Mouse (Mus musculus) neural tube, postnatal 0 days (tissue): ENCODE results near the gene Tenm4. TPM values are rescaled to one million over a fixed set of nuclear protein-coding genes. Genes with fewer than 3 reads are reported as not detected.

ENCODE experiments used
- microRNA counts: library from miRNA; unstranded; fragments of <30 nt; microRNA quantifications from one replicate; lab custom pipeline; 2015
- microRNA-seq: library from miRNA; unstranded; fragments of <30 nt; microRNA quantifications from one replicate; pipeline ENCODE4, GENCODE M21; 2016
- polyA plus RNA-seq: library from polyadenylated mRNA; unstranded; fragments of >200 nt; fragmentation: Nextera tagmentation; extraction: Ambion mirVana; gene quantifications from 2 replicates; pipeline ENCODE4 v1.2.1, GENCODE M21; 2015

The Tenm4 gene
- polyA plus RNA-seq = 54.7 and 62.8 TPM in 2 replicates

GRCm38 (mm10) chr7:96170924-96171595 is at the start of gene Tenm4:
TSS of gene Tenm4 (plus strand) at chr7:96171246.

GRCm38 (mm10) chr7:96951281-96952051 is 780.4 kb downstream of the Tenm4 start, which contains the start of gene Nars2:
TSS of gene Nars2 (plus strand) at chr7:96951505.

MicroRNAs encoded within 50 kb of the gene (microRNA counts, 519-probe panel; counts per million panel counts)
- 3,039 counts per million, percentile 14 among the panel's probes with 10 or more counts for microRNA mmu-miR-708 (lab: Ali Mortazavi, UCI)

Small RNA genes lying within 50 kb of the gene (microRNA-seq; reads per million reads assigned to microRNA genes)
- not detected for gene Mir6394
- 3,048 reads per million, percentile 88 among the genes with 10 or more reads in this experiment for gene Mir708
